Mouse (Mus musculus) neural tube, embryonic 14.5 days (tissue): ENCODE measurements around the gene Rabl3. TPM values are rescaled to one million over a fixed set of nuclear protein-coding genes. Genes with fewer than 3 reads are reported as not detected.

ENCODE experiments used
- ATAC-seq: fragments of 200-750 bp; cut with Nextera tagmentation; 2 replicates; pipeline ENCODE4 v1.8.0; 2017; ENCODE audit warnings: low read depth, mild to moderate bottlenecking, moderate TSS enrichment, moderate library complexity
- H3K27ac ChIP-seq: fragments of 300-500 bp; sonication (generic); 2 replicates; pipeline ENCODE4 v1.5.1; 2014; ENCODE audit warnings: low read depth, mild to moderate bottlenecking, control low read depth, low read length, moderate library complexity, mixed read lengths
- H3K27me3 ChIP-seq: fragments of 300-500 bp; sonication (generic); 2 replicates; pipeline ENCODE4 v1.6.1; 2014; ENCODE audit warnings: low read length; ENCODE audit not compliant: control insufficient read depth, insufficient read depth
- H3K36me3 ChIP-seq: fragments of 300-500 bp; sonication (generic); 2 replicates; pipeline ENCODE4 v1.6.1; 2014; ENCODE audit warnings: low read length, mixed read lengths; ENCODE audit not compliant: control insufficient read depth, insufficient read depth
- H3K4me1 ChIP-seq: fragments of 300-500 bp; sonication (generic); 2 replicates; pipeline ENCODE4 v1.6.1; 2014; ENCODE audit warnings: low read length; ENCODE audit not compliant: control insufficient read depth, insufficient read depth
- H3K4me2 ChIP-seq: fragments of 300-500 bp; sonication (generic); 2 replicates; pipeline ENCODE4 v1.6.1; 2014; ENCODE audit warnings: mild to moderate bottlenecking, low read depth, low read length, control low read depth
- H3K4me3 ChIP-seq: fragments of 300-500 bp; sonication (generic); 2 replicates; pipeline ENCODE4 v1.5.1; 2014; ENCODE audit warnings: low read depth, low read length, control low read depth, mixed read lengths
- H3K9ac ChIP-seq: fragments of 300-500 bp; sonication (generic); replicated peaks from 2 replicates; pipeline ENCODE4 v1.6.1; 2014; ENCODE audit warnings: low read depth, mild to moderate bottlenecking, control low read depth, low read length, mixed read lengths
- H3K9me3 ChIP-seq: fragments of 300-500 bp; sonication (generic); 2 replicates; pipeline ENCODE4 v1.6.1; 2016; ENCODE audit warnings: low read length; ENCODE audit not compliant: control insufficient read depth
- WGBS: fragments of 180-500 bp; shearing (Covaris S2); extraction: QIAGEN DNeasy Blood & Tissue Kit; methylation state at CpG from one replicate; pipeline ENCODE4 v1.1.7; 2014; 5-methylcytosine and 5-hydroxymethylcytosine counted together
- polyA plus RNA-seq: library from polyadenylated mRNA; unstranded; fragments of >200 nt; fragmentation: Nextera tagmentation; extraction: Ambion mirVana; gene quantifications from 2 replicates; pipeline ENCODE4 v1.2.1, GENCODE M21; 2014

Gene Rabl3
- polyA plus RNA-seq: 16.3 and 21.5 TPM in 2 replicates

DNA sequence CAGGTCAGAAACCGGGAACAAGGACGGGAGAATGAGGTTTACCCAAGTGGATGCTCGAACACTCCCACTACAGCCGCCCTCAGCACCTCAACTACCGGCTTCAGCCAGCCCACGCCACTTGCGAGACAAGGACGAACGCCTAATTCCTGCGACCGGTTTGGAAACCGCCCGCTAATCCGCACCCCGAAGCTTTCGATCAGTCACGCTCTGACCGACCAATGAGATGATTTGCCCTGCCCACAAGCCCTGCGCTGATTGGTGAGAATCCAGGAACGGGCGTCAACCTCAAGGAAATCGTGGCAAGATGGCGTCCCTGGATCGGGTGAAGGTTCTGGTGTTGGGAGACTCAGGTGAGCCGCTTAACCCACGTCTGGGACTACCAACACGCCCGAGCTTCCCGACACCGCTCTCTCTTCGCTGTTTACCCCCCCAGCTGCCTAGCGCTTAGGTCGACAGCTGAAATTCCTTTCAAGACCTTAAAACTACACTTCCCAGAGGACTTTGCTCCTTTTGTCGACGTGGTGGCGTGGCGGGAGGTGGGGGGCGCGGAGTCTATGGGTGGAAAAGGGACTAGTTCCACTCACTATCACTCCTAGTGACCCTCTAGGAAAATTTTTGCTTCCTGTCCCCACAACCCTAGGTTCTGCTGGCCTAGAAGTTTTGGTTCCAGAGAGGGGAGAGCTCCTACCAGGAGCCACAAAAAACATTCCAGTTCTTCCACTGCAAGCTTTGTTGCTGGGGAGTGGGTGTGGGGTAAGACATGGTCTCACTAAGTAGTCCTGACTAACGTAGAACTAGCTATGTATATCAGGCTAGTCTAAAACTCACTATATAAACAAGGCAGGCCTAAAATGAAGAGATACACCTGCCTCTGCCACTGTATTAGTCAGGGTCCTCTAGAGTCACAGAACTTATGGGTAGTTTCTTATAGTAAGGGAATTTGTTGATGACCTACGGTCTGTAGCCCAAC lies at the start of gene Rabl3, which contains the start of gene Gtf2e1:
Gene Rabl3, plus strand, starts transcription at position 275 of the 970 bp plus-strand sequence.
Gene Gtf2e1, minus strand, starts transcription at position 179 of the 970 bp plus-strand sequence.
- H3K27ac ChIP-seq: peak within 1 kb of the TSS; percentile 94
- no peaks in the 10 kb centered on the region for H3K9me3 ChIP-seq
- peaks cover 5% of the 10 kb centered on the region; the same call in 1 of the 2 replicates for H3K4me1 ChIP-seq
- 2% methylated on average over 41 of the region's 41 CpGs for WGBS
- peak within 1 kb of the TSS; percentile 82 for H3K9ac ChIP-seq
- H3K4me2 ChIP-seq: peak within 1 kb of the TSS; percentile 61
- no peaks in the 10 kb centered on the region for H3K27me3 ChIP-seq
- peak within 1 kb of the TSS; percentile 73 for H3K4me3 ChIP-seq
- H3K36me3 ChIP-seq: peaks cover 3% of the 10 kb centered on the region; the same call in 1 of the 2 replicates
- ATAC-seq: peak; percentile 99

DNA sequence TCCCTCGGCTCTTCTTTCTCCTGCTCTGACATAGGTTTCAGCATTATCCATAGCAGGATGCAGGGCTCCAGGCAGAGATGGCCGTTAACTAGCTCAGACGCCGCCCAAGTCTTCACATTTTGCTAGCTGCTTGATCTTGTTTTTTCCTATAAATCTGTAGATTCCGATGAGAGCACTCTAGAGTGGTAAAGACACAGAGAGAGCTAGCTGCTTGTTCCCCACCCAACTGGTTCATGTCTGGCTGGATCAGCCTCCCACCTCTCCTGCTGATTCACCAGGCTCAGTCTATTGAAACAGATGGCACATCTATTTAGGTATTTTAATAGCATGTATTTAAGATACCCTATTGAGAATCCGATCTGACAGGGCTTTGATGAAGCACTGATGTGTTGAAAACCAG lies 44.7 kb upstream of the Rabl3 start:
- Histone ChIP-seq H3K4me3 (no peak overlapping the region), H3K27ac (no peak overlapping the region), H3K36me3 (no peaks in the 10 kb centered on the region), H3K4me1 (no peaks in the 10 kb centered on the region), H3K9ac (no peak overlapping the region), H3K9me3 (no peaks in the 10 kb centered on the region), H3K4me2 (no peak overlapping the region), H3K27me3 (no peaks in the 10 kb centered on the region)
- 79% methylated on average over 6 of the region's 6 CpGs for WGBS
- ATAC-seq: no peak

DNA sequence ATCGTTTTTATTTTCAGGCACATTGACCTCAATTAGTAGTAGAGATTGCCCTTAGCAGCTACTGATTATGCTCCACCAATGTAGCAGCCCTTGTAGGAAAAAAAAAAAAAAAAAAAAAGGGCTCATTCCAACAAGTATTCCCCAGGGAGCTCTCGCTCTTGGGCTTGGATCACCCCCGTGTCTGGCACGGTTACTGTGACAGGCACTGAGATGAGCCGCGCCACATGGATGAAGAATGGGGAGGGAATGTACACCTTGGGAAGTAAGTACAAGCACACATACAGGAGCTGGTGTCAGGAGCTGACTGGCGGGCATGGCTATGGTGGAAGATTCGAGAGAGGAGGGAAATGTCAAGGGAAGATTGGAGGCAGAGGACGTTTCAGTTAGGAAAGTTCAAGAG lies 41.1 kb upstream of the Rabl3 start:
- ATAC-seq: no peak
- no peak overlapping the region for H3K4me2 ChIP-seq
- 75% methylated on average over 9 of the region's 9 CpGs for WGBS

DNA sequence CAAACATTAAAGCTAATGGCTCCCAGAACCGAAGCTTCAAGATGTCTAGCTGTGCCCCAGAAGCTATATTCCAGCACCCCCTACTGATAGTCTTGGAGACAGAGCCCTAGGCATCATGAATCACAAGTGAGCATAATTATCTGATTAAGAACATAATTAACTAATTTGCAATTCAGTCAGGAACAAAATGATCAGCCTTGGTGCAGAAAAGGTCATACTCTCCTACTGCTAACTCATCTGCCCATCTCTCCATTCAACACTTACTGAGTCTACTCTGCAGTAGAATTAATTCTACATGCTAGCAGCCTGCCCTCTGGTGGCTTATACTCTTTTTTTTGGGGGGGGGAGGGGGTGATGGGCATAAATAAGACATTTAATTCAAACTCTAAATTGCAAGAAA lies 35.2 kb upstream of the Rabl3 start:
- no peaks in the 10 kb centered on the region for H3K4me1 ChIP-seq
- no peak for ATAC-seq
- no peak overlapping the region for H3K4me3 ChIP-seq
- no peaks in the 10 kb centered on the region for H3K9me3 ChIP-seq
- H3K36me3 ChIP-seq: no peaks in the 10 kb centered on the region
- 21% methylated on average over 1 of the region's 1 CpGs for WGBS
- no peak overlapping the region for H3K9ac ChIP-seq
- H3K27me3 ChIP-seq: no peaks in the 10 kb centered on the region
- no peak overlapping the region for H3K27ac ChIP-seq
- H3K4me2 ChIP-seq: no peak overlapping the region

More for the DNA sequence above, 41.1 kb upstream of the Rabl3 start:
- Histone ChIP-seq H3K9ac (no peak overlapping the region), H3K36me3 (no peaks in the 10 kb centered on the region), H3K27me3 (no peaks in the 10 kb centered on the region), H3K4me3 (no peak overlapping the region), H3K4me1 (no peaks in the 10 kb centered on the region), H3K27ac (no peak overlapping the region), H3K9me3 (no peaks in the 10 kb centered on the region)

DNA sequence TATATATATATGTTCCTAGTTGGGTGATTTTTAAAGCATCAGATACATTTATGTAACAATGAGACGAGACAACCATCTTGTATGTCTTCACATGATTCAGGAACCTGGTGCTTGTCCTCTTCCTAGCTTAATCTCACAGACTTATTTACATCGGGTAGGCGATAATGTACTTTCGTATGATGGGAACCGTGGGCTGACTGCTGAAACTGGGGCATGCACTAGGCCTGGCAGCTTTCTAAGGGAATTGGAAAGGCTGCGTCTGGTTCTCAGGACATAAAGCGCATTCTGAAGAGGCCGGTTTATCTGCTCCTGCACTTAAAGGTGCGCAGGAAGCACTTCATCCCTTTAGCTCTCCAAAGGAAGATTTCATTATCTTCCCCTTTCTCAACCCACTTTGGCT lies 32.9 kb upstream of the Rabl3 start:
- Histone ChIP-seq H3K27me3 (no peaks in the 10 kb centered on the region), H3K36me3 (peaks cover 8% of the 10 kb centered on the region), H3K9ac (no peak overlapping the region), H3K4me3 (no peak overlapping the region), H3K4me2 (no peak overlapping the region), H3K27ac (no peak overlapping the region), H3K4me1 (no peaks in the 10 kb centered on the region), H3K9me3 (no peaks in the 10 kb centered on the region)
- no peak for ATAC-seq
- WGBS: 89% methylated on average over 9 of the region's 9 CpGs

DNA sequence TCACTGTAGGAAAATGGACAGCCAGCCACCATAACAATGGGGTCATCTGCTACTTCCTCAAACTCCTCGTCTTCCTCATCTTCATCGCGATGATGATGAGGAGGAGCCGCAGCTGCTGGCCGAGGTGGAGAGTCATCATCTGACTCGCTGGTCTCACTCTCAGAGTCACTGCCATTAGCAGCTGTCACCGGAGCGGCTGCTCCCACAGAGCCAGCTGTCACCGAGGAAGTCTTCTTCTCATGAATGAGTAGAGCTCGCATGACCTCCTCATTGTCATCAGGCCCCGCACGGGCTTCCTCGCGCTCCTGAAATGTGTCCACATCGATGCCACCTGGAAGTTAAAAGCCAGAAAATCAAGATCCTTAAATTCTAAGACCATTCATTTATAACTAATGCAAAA lies 28.2 kb upstream of the Rabl3 start:
- Histone ChIP-seq H3K9me3 (no peaks in the 10 kb centered on the region), H3K27me3 (no peaks in the 10 kb centered on the region), H3K4me2 (no peak overlapping the region), H3K4me3 (no peak overlapping the region), H3K27ac (no peak overlapping the region), H3K4me1 (no peaks in the 10 kb centered on the region), H3K9ac (no peak overlapping the region), H3K36me3 (peaks cover 14% of the 10 kb centered on the region)
- WGBS: 92% methylated on average over 15 of the region's 15 CpGs
- ATAC-seq: no peak

DNA sequence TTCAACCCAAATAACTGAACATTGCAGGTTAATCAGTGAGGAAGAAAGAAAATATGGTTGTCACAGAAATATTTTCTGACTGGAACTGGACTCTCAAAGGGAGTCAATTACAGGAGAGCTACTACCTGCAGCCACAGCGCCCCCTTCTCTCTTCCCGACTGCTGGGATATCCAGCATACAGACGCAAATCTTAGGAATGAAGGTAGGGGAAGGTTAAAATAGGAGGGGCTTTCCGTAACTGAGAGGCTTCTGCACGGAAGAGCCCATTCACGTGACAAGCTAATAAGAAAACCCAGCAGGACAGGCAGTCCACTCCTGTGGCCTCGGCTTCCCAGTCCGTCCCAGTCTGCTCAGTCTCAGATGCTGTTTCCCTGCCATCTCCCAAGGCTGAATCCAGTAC lies 25.0 kb upstream of the Rabl3 start:
- 86% methylated on average over 8 of the region's 8 CpGs for WGBS
- Histone ChIP-seq H3K36me3 (peaks cover 14% of the 10 kb centered on the region), H3K27ac (no peak overlapping the region), H3K9ac (no peak overlapping the region), H3K4me2 (no peak overlapping the region), H3K4me1 (no peaks in the 10 kb centered on the region), H3K27me3 (no peaks in the 10 kb centered on the region), H3K4me3 (no peak overlapping the region), H3K9me3 (no peaks in the 10 kb centered on the region)
- ATAC-seq: no peak

DNA sequence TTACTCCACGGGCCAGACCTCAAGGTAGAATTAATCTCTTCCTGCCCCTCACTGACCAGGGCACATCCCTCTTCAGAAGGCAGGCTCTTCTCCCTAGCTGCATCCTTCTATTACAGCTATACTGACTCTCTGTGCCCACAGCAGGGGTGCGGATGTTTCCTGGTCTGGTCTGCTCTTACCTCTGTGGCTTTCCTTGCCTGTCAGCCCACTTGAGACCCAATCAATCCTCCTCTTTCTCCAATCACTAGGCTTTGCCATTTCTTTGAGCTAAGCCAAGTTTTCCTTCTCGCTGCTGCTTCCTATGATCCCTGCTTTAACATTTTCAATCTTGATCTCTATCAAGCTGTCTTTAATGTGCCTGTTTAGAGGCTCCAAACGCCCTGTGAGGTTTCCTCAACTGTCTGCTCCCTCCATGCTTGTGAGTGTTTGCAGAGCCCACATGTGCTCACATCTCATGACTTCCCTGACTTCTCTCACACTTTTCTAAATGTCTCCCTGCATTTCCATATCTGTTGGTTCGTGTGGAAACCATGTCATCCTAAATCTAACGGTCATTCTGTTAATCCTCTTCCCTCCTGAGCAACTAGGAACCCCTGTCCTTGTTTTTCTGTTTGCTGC lies 23.2 kb upstream of the Rabl3 start:
- WGBS: 91% methylated on average over 6 of the region's 6 CpGs
- Histone ChIP-seq H3K4me1 (no peaks in the 10 kb centered on the region), H3K36me3 (peaks cover 10% of the 10 kb centered on the region)

More for the DNA sequence above, 23.2 kb upstream of the Rabl3 start:
- Histone ChIP-seq H3K9me3 (no peaks in the 10 kb centered on the region), H3K4me3 (no peak overlapping the region), H3K4me2 (no peak overlapping the region), H3K9ac (no peak overlapping the region), H3K27me3 (no peaks in the 10 kb centered on the region), H3K27ac (no peak overlapping the region)
- no peak for ATAC-seq
